Mouse (Mus musculus): ENCODE measurements around the gene Actc1. TPM values are rescaled to one million over a fixed set of nuclear protein-coding genes. Genes with fewer than 3 reads are reported as not detected.

The Actc1 gene
- 52.9 and 87.8 TPM in 2 replicates for polyA plus RNA-seq (2015; fragmentation: Nextera tagmentation; extraction: Ambion mirVana)

DNA sequence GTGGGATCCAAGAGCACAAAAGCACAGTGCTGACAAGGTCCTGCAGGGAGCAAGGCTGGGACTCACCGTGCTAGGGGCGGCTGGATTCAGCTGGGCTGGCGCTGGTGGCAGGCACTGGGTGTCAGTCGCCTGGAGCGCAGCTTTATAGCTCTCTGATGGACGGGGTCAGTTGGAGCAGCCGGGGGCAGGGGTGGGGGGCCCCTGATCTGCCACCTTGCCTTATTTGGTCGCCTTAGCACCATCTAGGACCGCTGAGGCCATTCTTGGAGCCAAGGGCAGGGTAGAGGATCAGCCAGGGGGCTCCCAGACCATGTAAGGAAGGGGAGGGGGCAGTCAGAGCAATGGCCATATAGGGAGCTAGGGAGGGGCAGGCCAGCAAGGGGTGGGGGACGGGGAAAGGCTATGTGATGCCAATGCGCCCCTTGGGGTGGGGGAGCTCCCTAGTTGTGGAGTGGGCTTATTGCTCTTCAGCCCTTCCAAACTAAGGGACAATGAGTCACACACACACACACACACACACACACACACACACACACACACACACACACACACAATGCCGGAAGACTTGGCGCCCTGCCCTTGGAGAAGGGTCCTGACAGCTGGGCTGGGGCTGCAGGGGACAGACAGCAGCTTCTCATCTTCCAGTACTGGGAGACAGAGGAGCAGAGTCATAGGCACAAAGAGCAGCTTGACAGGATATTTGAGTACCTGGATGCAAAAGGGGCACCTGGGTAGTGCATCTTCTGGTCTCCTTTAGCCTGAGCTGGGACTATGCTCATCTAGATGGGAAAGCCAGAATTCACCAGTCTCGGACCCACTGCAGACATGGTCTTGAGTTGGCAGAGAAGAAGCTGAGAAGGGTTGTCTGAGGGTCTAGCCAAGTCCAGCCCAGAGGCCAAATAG lies at the start of gene Actc1:
TSS of gene Actc1 (minus strand) at position 853 of the 903 bp plus-strand sequence.
- 28% methylated on average over 14 of the region's 14 CpGs for WGBS
- peak within 1 kb of the TSS; percentile 10; the same call in 1 of the 2 replicates for H3K4me3 ChIP-seq (replicated peaks)
- peak within 1 kb of the TSS; percentile 39 for H3K4me2 ChIP-seq
- H3K9ac ChIP-seq: no peak within 1 kb of the TSS
- H3K4me1 ChIP-seq: peaks cover 6% of the 10 kb centered on the region; the same call in 1 of the 2 replicates
- H3K9me3 ChIP-seq: no peaks in the 10 kb centered on the region
- peak; percentile 47 for ATAC-seq (ENCODE audit: insufficient read depth, low FRiP score, low read depth)
- no peak within 1 kb of the TSS for H3K27ac ChIP-seq
- no peaks in the 10 kb centered on the region for H3K36me3 ChIP-seq
- H3K27me3 ChIP-seq (replicated peaks): no peaks in the 10 kb centered on the region

DNA sequence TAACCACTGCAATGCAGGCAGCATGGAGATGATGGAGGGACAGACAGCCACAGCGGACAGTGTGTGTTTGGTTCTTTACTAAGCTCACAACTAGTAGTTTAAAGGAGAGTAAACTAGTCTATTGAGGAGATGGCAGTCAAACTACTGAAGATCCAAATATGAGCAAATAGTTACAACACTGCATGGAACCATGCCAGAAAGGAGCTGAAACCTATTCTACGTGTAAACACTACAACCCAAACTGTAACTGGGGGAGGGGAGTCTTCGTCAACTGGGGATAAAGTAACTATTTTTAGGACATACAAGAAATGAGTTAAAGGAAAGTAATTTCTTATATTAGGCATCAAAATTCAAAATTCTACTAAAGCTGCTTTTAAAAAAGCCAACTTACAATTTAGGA lies 49.1 kb upstream of the Actc1 start:
- Histone ChIP-seq H3K27me3 (replicated peaks) (no peaks in the 10 kb centered on the region), H3K9me3 (no peaks in the 10 kb centered on the region), H3K9ac (no peak overlapping the region), H3K4me1 (no peaks in the 10 kb centered on the region), H3K36me3 (peaks cover 19% of the 10 kb centered on the region; the same call in 1 of the 2 replicates), H3K4me3 (replicated peaks) (no peak overlapping the region), H3K27ac (no peak overlapping the region), H3K4me2 (no peak overlapping the region)
- 72% methylated on average over 3 of the region's 3 CpGs for WGBS
- ATAC-seq (ENCODE audit: insufficient read depth, low FRiP score, low read depth): no peak

DNA sequence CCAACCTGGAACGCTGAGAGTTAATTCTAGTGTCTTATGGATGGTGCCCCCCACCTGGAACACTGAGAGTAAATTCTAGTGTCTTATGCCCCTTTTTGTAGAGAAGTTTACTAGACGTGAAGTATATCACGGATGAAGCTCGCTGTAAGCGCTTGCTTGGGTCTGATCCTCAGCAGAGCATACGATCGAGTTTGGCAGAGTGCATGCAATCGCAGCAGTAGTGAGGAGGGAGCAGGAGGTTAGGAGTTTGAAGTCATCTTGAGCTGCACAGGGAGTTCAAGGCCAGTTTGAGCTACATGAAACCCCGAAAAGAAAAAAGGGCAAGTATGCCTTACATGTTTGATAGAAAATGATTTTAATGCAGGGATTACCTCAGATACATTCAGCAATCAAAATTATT lies 47.5 kb upstream of the Actc1 start:
- Histone ChIP-seq H3K9ac (no peak overlapping the region), H3K4me3 (replicated peaks) (no peak overlapping the region), H3K4me2 (no peak overlapping the region), H3K36me3 (peaks cover 19% of the 10 kb centered on the region; the same call in 1 of the 2 replicates), H3K27ac (no peak overlapping the region), H3K9me3 (no peaks in the 10 kb centered on the region), H3K27me3 (replicated peaks) (no peaks in the 10 kb centered on the region), H3K4me1 (no peaks in the 10 kb centered on the region)
- WGBS: 94% methylated on average over 9 of the region's 9 CpGs
- no peak for ATAC-seq (ENCODE audit: insufficient read depth, low FRiP score, low read depth)

DNA sequence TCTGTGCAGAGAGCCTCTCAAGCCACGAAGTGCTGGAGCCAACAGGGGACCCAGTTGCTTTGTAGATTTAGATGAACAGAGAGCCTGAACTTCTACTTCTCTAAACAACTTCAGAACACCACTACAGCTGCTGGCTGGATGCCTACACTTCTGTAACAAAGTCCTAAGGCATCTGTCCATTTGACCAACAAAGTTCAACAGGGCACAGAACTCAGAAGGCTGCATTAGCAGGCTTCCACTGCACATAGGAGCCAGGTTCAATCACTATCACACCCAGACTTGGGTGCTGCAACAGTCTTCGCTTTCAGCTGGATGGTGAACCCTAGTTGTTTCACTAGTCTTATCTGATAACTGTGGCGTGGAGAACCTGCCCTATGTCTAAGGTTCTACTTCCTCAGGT lies 46.5 kb upstream of the Actc1 start:
- H3K36me3 ChIP-seq: peaks cover 14% of the 10 kb centered on the region; the same call in 1 of the 2 replicates
- no peak overlapping the region for H3K27ac ChIP-seq
- no peaks in the 10 kb centered on the region for H3K4me1 ChIP-seq
- no peak overlapping the region for H3K9ac ChIP-seq
- H3K4me2 ChIP-seq: no peak overlapping the region
- ATAC-seq (ENCODE audit: insufficient read depth, low FRiP score, low read depth): no peak
- no peaks in the 10 kb centered on the region for H3K9me3 ChIP-seq
- WGBS: 78% methylated on average over 3 of the region's 3 CpGs
- no peaks in the 10 kb centered on the region for H3K27me3 ChIP-seq (replicated peaks)
- H3K4me3 ChIP-seq (replicated peaks): no peak overlapping the region

DNA sequence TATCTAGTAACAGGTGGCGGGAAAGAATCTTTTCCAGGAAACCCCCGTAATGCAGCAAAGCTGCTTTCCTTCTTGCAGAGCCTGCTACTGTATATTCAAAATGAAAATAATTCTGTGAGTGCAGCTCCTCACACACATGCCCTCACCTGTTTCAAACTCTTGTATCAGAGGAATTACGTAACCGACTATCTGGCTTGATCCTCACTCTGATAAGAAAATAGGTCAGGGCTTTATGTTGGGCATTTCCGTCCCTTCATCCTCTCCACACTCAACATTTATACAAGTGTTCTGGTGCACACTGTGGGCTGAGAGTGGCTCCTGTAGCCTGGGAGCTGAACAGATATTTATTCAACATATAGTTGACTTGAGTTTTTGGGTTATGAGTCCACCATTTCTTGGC lies 45.8 kb upstream of the Actc1 start:
- H3K36me3 ChIP-seq: 0 out of 2 replicates have a peak, but pooled peaks cover 10% of the 10 kb centered on the region

DNA sequence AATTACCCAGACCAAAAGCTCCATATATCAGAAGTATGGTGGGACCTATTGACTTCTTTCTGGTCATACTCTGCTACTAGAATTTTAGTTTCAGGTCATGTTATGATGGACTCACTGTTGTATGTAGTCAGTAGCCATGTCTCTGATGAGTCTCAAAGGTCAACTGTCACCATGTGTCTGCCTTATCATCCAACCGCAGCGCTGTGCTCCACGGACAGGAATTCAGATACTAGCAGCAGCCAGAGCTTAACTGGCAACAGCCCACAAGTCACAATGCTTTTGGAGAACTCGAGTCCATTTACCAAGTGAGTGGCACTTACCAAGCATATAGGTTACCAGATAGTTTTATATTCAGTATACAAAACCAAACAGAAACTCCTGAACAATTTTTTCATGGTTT lies 44.3 kb upstream of the Actc1 start:
- H3K27me3 ChIP-seq (replicated peaks): no peaks in the 10 kb centered on the region
- H3K27ac ChIP-seq: no peak overlapping the region
- no peaks in the 10 kb centered on the region for H3K9me3 ChIP-seq
- H3K36me3 ChIP-seq: 0 out of 2 replicates have a peak, but pooled peaks cover 4% of the 10 kb centered on the region
- ATAC-seq (ENCODE audit: insufficient read depth, low FRiP score, low read depth): no peak
- no peak overlapping the region for H3K9ac ChIP-seq
- H3K4me1 ChIP-seq: no peaks in the 10 kb centered on the region
- WGBS: 91% methylated on average over 4 of the region's 4 CpGs
- no peak overlapping the region for H3K4me3 ChIP-seq (replicated peaks)
- H3K4me2 ChIP-seq: no peak overlapping the region

More for the DNA sequence above, 45.8 kb upstream of the Actc1 start:
- no peaks in the 10 kb centered on the region for H3K9me3 ChIP-seq
- no peak for ATAC-seq (ENCODE audit: insufficient read depth, low FRiP score, low read depth)
- no peaks in the 10 kb centered on the region for H3K4me1 ChIP-seq
- no peaks in the 10 kb centered on the region for H3K27me3 ChIP-seq (replicated peaks)
- H3K9ac ChIP-seq: no peak overlapping the region
- no peak overlapping the region for H3K4me3 ChIP-seq (replicated peaks)
- 93% methylated on average over 5 of the region's 5 CpGs for WGBS
- H3K4me2 ChIP-seq: no peak overlapping the region
- no peak overlapping the region for H3K27ac ChIP-seq

DNA sequence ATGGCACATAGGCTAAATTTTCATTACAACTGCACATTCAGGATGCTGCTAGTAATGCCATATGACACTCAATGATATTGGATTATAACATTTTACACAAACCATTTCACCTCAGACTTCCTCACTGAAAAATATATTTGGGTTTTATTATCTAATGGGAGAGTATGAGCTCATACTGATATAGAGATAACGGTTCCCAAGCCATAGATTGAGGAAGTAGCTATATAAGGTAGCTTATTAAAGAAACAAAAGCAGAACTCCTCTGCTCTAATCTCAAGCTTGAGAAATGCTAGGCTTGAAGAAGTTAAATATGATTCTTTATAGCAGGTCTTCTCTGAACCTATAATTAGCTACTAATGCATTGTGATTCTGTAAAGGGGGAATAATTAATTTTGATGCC lies 43.2 kb upstream of the Actc1 start:
- H3K9ac ChIP-seq: no peak overlapping the region

DNA sequence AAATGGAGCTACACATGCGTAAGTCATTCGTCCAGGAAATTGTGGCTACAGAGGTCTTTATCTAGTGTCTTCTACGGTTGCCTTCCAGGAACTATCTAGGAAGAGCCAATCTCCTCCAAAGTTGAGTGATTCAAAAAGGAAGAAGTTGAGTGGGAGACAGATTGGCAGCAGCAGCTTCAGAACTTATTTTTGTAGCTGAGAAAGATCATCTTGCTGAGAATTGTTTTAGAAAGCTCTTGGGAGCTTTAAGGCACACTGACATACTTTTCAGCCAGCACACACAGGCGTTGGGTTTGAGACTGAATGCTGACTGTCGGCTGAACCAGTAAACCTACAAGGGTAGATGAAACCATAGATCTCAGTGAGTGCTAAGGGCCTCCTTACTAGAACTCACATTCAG lies 42.0 kb upstream of the Actc1 start:
- Histone ChIP-seq H3K4me1 (no peaks in the 10 kb centered on the region), H3K4me2 (no peak overlapping the region), H3K27ac (no peak overlapping the region), H3K27me3 (replicated peaks) (no peaks in the 10 kb centered on the region), H3K4me3 (replicated peaks) (no peak overlapping the region), H3K9ac (no peak overlapping the region), H3K36me3 (0 out of 2 replicates have a peak, but pooled peaks cover 4% of the 10 kb centered on the region), H3K9me3 (no peaks in the 10 kb centered on the region)
- WGBS: 72% methylated on average over 5 of the region's 5 CpGs
- no peak for ATAC-seq (ENCODE audit: insufficient read depth, low FRiP score, low read depth)

More for the DNA sequence above, 43.2 kb upstream of the Actc1 start:
- 91% methylated on average over 1 of the region's 1 CpGs for WGBS
- Histone ChIP-seq H3K4me1 (no peaks in the 10 kb centered on the region), H3K4me3 (replicated peaks) (no peak overlapping the region), H3K27me3 (replicated peaks) (no peaks in the 10 kb centered on the region), H3K9me3 (no peaks in the 10 kb centered on the region), H3K4me2 (no peak overlapping the region), H3K27ac (no peak overlapping the region), H3K36me3 (0 out of 2 replicates have a peak, but pooled peaks cover 4% of the 10 kb centered on the region)
- ATAC-seq (ENCODE audit: insufficient read depth, low FRiP score, low read depth): no peak

DNA sequence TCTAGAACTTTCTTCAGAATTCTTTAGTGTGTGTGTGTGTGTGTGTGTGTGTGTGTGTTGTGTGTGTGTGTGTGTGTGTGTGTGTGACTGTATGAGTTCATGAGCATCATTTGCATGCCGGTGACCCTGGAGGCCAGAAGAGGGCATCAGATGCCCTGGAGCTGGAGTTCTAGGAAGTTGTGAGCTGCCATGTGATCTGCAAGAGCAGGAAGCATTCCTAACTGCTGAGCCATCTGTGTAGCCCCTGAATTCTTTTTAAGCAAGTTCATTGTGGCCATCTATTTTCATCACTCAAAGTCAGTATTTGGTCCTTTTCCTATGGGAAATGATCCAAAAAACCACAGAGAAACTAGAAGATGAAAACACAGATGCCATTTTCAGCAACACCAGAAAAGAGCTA lies 41.3 kb upstream of the Actc1 start:
- no peak overlapping the region for H3K9ac ChIP-seq
- no peak overlapping the region for H3K27ac ChIP-seq
- no peaks in the 10 kb centered on the region for H3K27me3 ChIP-seq (replicated peaks)
- no peaks in the 10 kb centered on the region for H3K4me1 ChIP-seq
- no peak overlapping the region for H3K4me3 ChIP-seq (replicated peaks)
- ATAC-seq (ENCODE audit: insufficient read depth, low FRiP score, low read depth): no peak
- WGBS: 100% methylated on average over 1 of the region's 1 CpGs
- H3K9me3 ChIP-seq: no peaks in the 10 kb centered on the region
- no peak overlapping the region for H3K4me2 ChIP-seq
- H3K36me3 ChIP-seq: 0 out of 2 replicates have a peak, but pooled peaks cover 4% of the 10 kb centered on the region

DNA sequence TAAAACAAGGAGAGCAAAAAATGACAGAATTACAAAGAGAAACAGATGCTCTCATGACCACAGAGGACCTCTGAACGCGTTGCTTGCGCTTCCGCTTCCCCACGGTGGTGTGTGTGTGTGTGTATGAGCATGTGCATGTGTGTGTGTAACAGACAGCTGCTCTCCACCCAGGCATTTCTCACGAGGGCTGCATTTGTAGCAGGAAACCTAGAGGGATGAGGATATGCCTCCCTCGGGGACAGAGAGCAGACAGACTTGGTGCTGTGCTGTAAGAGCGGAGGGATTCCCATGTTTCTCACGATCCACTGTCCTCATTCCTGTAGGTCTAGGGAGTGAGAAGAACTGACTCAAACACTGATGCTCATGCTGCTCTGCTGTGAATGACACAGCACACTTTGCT lies 40.2 kb upstream of the Actc1 start:
- no peak overlapping the region for H3K4me2 ChIP-seq
- H3K4me1 ChIP-seq: no peaks in the 10 kb centered on the region
- H3K27ac ChIP-seq: no peak overlapping the region
- H3K4me3 ChIP-seq (replicated peaks): no peak overlapping the region
- no peak; the same call in 1 of the 2 replicates for ATAC-seq (ENCODE audit: insufficient read depth, low FRiP score, low read depth)
- 57% methylated on average over 9 of the region's 9 CpGs for WGBS
- H3K36me3 ChIP-seq: no peaks in the 10 kb centered on the region
- H3K27me3 ChIP-seq (replicated peaks): no peaks in the 10 kb centered on the region
- H3K9ac ChIP-seq: no peak overlapping the region
- no peaks in the 10 kb centered on the region for H3K9me3 ChIP-seq

DNA sequence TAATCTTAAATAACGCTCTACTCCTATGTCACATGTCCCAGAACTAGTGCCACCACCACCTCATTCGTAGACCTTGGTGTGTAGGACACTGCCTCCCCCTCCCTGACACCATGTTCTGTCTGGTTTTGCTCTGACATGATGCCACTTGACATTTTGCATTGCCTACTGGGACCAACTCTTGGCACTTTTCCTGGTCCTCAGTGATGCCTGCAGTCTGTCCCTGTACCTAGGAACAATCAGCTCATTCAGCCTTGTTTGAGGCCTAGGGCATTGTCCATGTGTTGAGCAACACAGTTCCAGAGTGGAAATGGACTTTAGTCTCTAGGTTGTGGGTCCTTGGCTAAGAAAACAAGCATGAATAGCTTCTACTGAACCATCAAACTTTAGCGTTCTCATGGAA lies 36.5 kb upstream of the Actc1 start:
- 87% methylated on average over 3 of the region's 3 CpGs for WGBS
- Histone ChIP-seq H3K4me3 (replicated peaks) (no peak overlapping the region), H3K9ac (no peak overlapping the region), H3K27ac (no peak overlapping the region), H3K27me3 (replicated peaks) (no peaks in the 10 kb centered on the region), H3K4me2 (no peak overlapping the region), H3K36me3 (no peaks in the 10 kb centered on the region), H3K4me1 (no peaks in the 10 kb centered on the region), H3K9me3 (no peaks in the 10 kb centered on the region)
- no peak for ATAC-seq (ENCODE audit: insufficient read depth, low FRiP score, low read depth)

DNA sequence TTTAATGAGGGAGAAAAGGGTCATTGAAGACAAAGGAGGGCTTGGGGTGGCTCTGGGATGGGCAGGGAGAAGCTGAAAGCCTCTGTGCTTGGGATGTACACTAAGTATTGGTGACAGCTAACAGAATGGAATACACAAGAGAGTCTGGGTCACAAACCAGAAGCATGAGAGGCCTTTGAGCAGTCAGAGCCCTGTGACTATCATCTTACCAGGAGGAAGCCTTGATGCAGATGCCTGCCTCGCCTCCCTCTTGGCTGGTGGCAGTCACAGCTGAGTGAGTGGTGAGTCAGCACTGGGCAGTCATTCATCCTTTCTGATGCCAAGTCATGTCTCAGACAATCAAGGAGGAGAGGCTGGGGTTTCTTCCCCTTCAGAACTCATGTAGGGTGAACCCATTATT lies 33.9 kb upstream of the Actc1 start:
- Histone ChIP-seq H3K4me3 (replicated peaks) (no peak overlapping the region), H3K27ac (no peak overlapping the region), H3K4me2 (no peak overlapping the region), H3K9me3 (no peaks in the 10 kb centered on the region), H3K36me3 (no peaks in the 10 kb centered on the region), H3K27me3 (replicated peaks) (no peaks in the 10 kb centered on the region), H3K9ac (no peak overlapping the region), H3K4me1 (no peaks in the 10 kb centered on the region)
- 64% methylated on average over 1 of the region's 1 CpGs for WGBS
- ATAC-seq (ENCODE audit: insufficient read depth, low FRiP score, low read depth): no peak
